Mouse (Mus musculus) ES-Bruce4 (cell line): Measurements from ENCODE around the gene Atp5h. TPM values are rescaled to one million over a fixed set of nuclear protein-coding genes. Genes with fewer than 3 reads are reported as not detected.

ENCODE experiments used
- H3K27ac ChIP-seq: 2 replicates; pipeline ENCODE4 v1.5.1; 2012; ENCODE audit warnings: low read length, inconsistent platforms; ENCODE audit not compliant: insufficient read depth
- H3K27me3 ChIP-seq: 2 replicates; pipeline ENCODE4 v1.6.1; 2012; ENCODE audit warnings: mild to moderate bottlenecking, low read length, inconsistent platforms; ENCODE audit not compliant: control insufficient read depth, poor library complexity, insufficient read depth, severe bottlenecking
- H3K36me3 ChIP-seq: 2 replicates; pipeline ENCODE4 v1.6.1; 2012; ENCODE audit warnings: inconsistent platforms, mild to moderate bottlenecking, low read length, moderate library complexity; ENCODE audit not compliant: control insufficient read depth, poor library complexity, insufficient read depth, severe bottlenecking
- H3K4me1 ChIP-seq: one replicate; pipeline ENCODE4 v1.8.1; 2011; ENCODE audit warnings: low read length; ENCODE audit not compliant: control insufficient read depth, insufficient read depth
- H3K4me3 ChIP-seq: 2 replicates; pipeline ENCODE4 v1.5.1; 2011; ENCODE audit warnings: low read depth, mild to moderate bottlenecking, low read length
- H3K9ac ChIP-seq: 2 replicates; pipeline ENCODE4 v1.6.1; 2012; ENCODE audit warnings: low read depth, mild to moderate bottlenecking, inconsistent platforms; ENCODE audit not compliant: poor library complexity, severe bottlenecking
- H3K9me3 ChIP-seq: replicated peaks from 2 replicates; pipeline ENCODE4 v1.6.1; 2012; ENCODE audit warnings: mild to moderate bottlenecking, low read length, inconsistent platforms; ENCODE audit not compliant: control insufficient read depth, poor library complexity, insufficient read depth, severe bottlenecking
- CTCF ChIP-seq: IDR thresholded peaks from one replicate; pipeline ENCODE4 v1.8.1; 2011; ENCODE audit warnings: low read depth, low read length
- EP300 ChIP-seq: IDR thresholded peaks from 2 replicates; pipeline ENCODE4 v1.6.1; 2011; ENCODE audit warnings: low read depth, low read length; ENCODE audit not compliant: insufficient read depth
- POLR2A ChIP-seq: IDR thresholded peaks from one replicate; pipeline ENCODE4 v1.8.1; 2011; ENCODE audit warnings: low read length; ENCODE audit not compliant: insufficient read depth
- polyA plus RNA-seq: library from polyadenylated mRNA; stranded (reverse); fragments of >200 nt; gene quantifications from 2 replicates; pipeline ENCODE4 v1.2.4, GENCODE M21; 2011; ENCODE audit warnings: low read depth; ENCODE audit not compliant: missing spikeins, insufficient read depth, insufficient read length

Gene Atp5h
- polyA plus RNA-seq, 1 experiment, result 340 TPM

GRCm38 (mm10) chr11:115446906-115447305, 27.1 kb upstream of the Atp5h start:
- Histone ChIP-seq H3K36me3 (no peaks in the 10 kb centered on the region), H3K27ac (no peak overlapping the region), H3K4me1 (no peaks in the 10 kb centered on the region), H3K9ac (no peak overlapping the region), H3K4me3 (no peak overlapping the region), H3K27me3 (no peaks in the 10 kb centered on the region), H3K9me3 (no peaks in the 10 kb centered on the region; the same call in 1 of the 2 replicates)
- no peak for TF ChIP-seq EP300
- no peak for TF ChIP-seq CTCF
- no peak for TF ChIP-seq POLR2A

- TF ChIP-seq EP300, result no peak
- no peak overlapping the region for H3K9ac ChIP-seq
- H3K36me3 ChIP-seq, result no peaks in the 10 kb centered on the region
- no peak overlapping the region for H3K4me3 ChIP-seq
- peaks cover 2% of the 10 kb centered on the region; the same call in 1 of the 2 replicates for H3K9me3 ChIP-seq
- H3K27ac ChIP-seq, result no peak overlapping the region
- H3K4me1 ChIP-seq, result no peaks in the 10 kb centered on the region
- no peaks in the 10 kb centered on the region for H3K27me3 ChIP-seq
Observed at GRCm38 (mm10) chr11:115441417-115441816, 21.7 kb upstream of the Atp5h start.

DNA sequence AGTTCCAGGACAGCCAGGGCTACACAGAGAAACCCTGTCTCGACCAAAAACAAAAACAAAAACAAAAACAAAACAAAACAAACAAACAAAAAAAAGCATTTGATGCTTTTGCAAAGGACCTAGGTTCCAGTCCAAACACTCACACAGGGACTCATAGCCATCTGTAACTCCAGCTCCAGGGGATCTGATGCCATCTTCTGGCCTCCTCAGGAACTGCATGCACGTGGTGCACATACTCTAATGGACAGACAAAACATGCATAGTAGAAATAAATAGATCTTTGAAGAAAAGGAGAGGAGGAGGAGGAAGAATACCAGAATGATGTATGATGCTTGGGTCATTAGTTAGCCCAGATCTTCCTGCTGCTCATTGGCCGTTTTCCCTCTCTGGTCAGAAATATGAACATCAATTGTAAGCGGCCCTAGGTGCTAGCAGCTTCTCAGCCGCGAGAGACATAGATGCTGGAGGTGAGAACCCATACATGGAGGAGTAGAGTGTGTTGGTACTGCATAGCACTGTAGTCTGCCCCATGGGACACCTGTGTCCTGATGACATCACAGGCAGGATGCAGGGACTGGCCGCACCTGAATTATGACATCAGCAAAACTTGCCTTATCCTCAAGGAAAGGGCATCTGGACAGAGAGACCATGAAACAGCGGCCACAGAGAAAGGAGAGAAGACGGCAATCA, 20.3 kb upstream of the Atp5h start, which contains the start of gene Trim80:
Gene Trim80, plus strand, starts transcription at position 640 of the 690 bp plus-strand sequence.
- H3K27me3 ChIP-seq, result no peaks in the 10 kb centered on the region
- no peak within 1 kb of the TSS for H3K9ac ChIP-seq
- peaks cover 2% of the 10 kb centered on the region; the same call in 1 of the 2 replicates for H3K9me3 ChIP-seq
- TF ChIP-seq POLR2A, result no peak
- TF ChIP-seq EP300, result no peak
- peak; percentile 10 for TF ChIP-seq CTCF
- no peak within 1 kb of the TSS for H3K4me3 ChIP-seq
- no peaks in the 10 kb centered on the region for H3K36me3 ChIP-seq
- no peaks in the 10 kb centered on the region for H3K4me1 ChIP-seq
- no peak within 1 kb of the TSS for H3K27ac ChIP-seq

GRCm38 (mm10) chr11:115439326-115439725, 19.6 kb upstream of the Atp5h start:
- no peak overlapping the region for H3K4me3 ChIP-seq

GRCm38 (mm10) chr11:115437571-115438122, 17.9 kb upstream of the Atp5h start:
- TF ChIP-seq POLR2A, result no peak
- no peak for TF ChIP-seq CTCF
- no peak for TF ChIP-seq EP300
- no peaks in the 10 kb centered on the region for H3K27me3 ChIP-seq
- no peak overlapping the region for H3K9ac ChIP-seq
- H3K27ac ChIP-seq, result no peak overlapping the region
- peaks cover 2% of the 10 kb centered on the region; the same call in 1 of the 2 replicates for H3K9me3 ChIP-seq
- no peak overlapping the region for H3K4me3 ChIP-seq
- H3K36me3 ChIP-seq, result no peaks in the 10 kb centered on the region
- H3K4me1 ChIP-seq, result no peaks in the 10 kb centered on the region

More at GRCm38 (mm10) chr11:115439326-115439725, 19.6 kb upstream of the Atp5h start:
- Histone ChIP-seq H3K27ac (no peak overlapping the region), H3K4me1 (no peaks in the 10 kb centered on the region), H3K9me3 (peaks cover 2% of the 10 kb centered on the region; the same call in 1 of the 2 replicates), H3K36me3 (no peaks in the 10 kb centered on the region), H3K9ac (no peak overlapping the region), H3K27me3 (no peaks in the 10 kb centered on the region)
- TF ChIP-seq POLR2A (no peak), CTCF (no peak), EP300 (no peak)
